Mouse (Mus musculus): ENCODE measurements at regions not wholly inside any gene's neighbourhood (a gene's known extent, or its start where the extent isn't known, plus 50 kb on each side); places are given as distances from the start of the nearest gene placed in this dataset.

DNA sequence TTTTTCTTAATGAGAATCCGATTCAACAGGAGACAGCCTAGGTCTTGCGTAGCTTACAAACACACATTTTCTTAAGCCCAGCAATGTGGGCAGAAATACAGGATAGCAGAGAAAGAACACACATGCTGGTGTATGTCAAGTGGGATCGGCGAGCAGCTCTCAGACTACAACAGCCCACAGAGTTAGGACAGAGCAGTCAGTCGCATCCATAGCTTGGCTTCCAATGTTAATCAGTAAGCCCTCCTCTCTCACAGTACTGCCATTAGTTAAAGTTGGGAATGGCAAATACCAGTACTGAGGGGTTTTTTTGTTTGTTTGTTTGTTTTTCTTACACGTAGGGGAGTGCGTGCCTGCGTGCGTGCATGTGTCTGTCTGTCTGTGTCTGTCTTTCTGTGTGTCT is 212.0 kb upstream of the Jarid2 start:
- Histone ChIP-seq H3K9ac (ENCODE audit: low read length) (no peak overlapping the region), H3K9me3 (ENCODE audit: control insufficient read depth, low read length) (no peaks in the 10 kb centered on the region), H3K27ac (replicated peaks in 1 of 2; ENCODE audit: control insufficient read depth in 1 of 2, insufficient read depth in 1 of 2, low read depth in 2 of 2, low read length in 2 of 2) (no peak overlapping the region), H3K4me2 (ENCODE audit: low read length) (no peak overlapping the region), H3K27me3 (ENCODE audit: control insufficient read depth, insufficient read depth, low read length) (no peaks in the 10 kb centered on the region), H3K36me3 (ENCODE audit: control insufficient read depth, insufficient read depth, low read length) (no peaks in the 10 kb centered on the region), H3K4me1 (ENCODE audit: control insufficient read depth in 2 of 2, insufficient read depth in 2 of 2, low read length in 2 of 2) (peaks cover 0 to 2% of the 10 kb centered on the region in 2 experiments; a peak in 1 of 4 replicates), H3K4me3 (ENCODE audit: control insufficient read depth in 1 of 2, insufficient read depth in 1 of 2, low read depth in 1 of 2, low read length in 2 of 2) (no peak overlapping the region)
- ATAC-seq (ENCODE audit: insufficient number of reproducible peaks, insufficient read depth, low FRiP score, low read depth) = no peak
- 83% methylated on average over 9 of the region's 9 CpGs for WGBS

DNA sequence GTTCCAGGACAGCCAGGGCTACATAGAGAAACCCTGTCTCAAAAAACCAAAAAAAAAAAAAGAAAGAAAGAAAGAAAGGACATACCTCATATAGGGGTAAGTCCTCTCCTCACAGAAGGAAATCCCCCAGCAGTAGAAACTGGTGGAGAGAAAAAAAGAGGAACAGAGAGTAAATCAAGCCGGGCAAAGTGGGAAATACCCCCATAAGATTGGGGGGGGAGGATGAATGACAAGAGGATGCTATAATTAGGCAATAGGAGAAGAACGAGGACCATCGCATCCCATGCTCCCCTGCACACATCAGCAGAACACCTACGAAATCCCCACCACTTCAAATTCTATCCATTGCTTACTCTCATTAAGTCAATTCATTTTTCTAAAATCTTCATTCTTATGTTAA is 211.1 kb upstream of the Jarid2 start:
- Histone ChIP-seq H3K27me3 (ENCODE audit: control insufficient read depth, insufficient read depth, low read length) (no peaks in the 10 kb centered on the region), H3K4me2 (ENCODE audit: low read length) (no peak overlapping the region), H3K4me3 (ENCODE audit: control insufficient read depth in 1 of 2, insufficient read depth in 1 of 2, low read depth in 1 of 2, low read length in 2 of 2) (no peak overlapping the region), H3K27ac (replicated peaks in 1 of 2; ENCODE audit: control insufficient read depth in 1 of 2, insufficient read depth in 1 of 2, low read depth in 2 of 2, low read length in 2 of 2) (no peak overlapping the region), H3K36me3 (ENCODE audit: control insufficient read depth, insufficient read depth, low read length) (no peaks in the 10 kb centered on the region), H3K9me3 (ENCODE audit: control insufficient read depth, low read length) (no peaks in the 10 kb centered on the region), H3K4me1 (ENCODE audit: control insufficient read depth in 2 of 2, insufficient read depth in 2 of 2, low read length in 2 of 2) (peaks cover 0 to 2% of the 10 kb centered on the region in 2 experiments; a peak in 1 of 4 replicates), H3K9ac (ENCODE audit: low read length) (no peak overlapping the region)
- ATAC-seq (ENCODE audit: insufficient number of reproducible peaks, insufficient read depth, low FRiP score, low read depth) = no peak
- WGBS = 81% methylated on average over 4 of the region's 4 CpGs

GRCm38 (mm10) chr13:44523516-44523915 is 205.8 kb upstream of the Jarid2 start:
- Histone ChIP-seq H3K4me1 (ENCODE audit: control insufficient read depth in 2 of 2, insufficient read depth in 2 of 2, low read length in 2 of 2) (no peaks in the 10 kb centered on the region), H3K27ac (replicated peaks in 1 of 2; ENCODE audit: control insufficient read depth in 1 of 2, insufficient read depth in 1 of 2, low read depth in 2 of 2, low read length in 2 of 2) (no peak overlapping the region), H3K36me3 (ENCODE audit: control insufficient read depth, insufficient read depth, low read length) (no peaks in the 10 kb centered on the region), H3K4me2 (ENCODE audit: low read length) (no peak overlapping the region), H3K27me3 (ENCODE audit: control insufficient read depth, insufficient read depth, low read length) (no peaks in the 10 kb centered on the region), H3K4me3 (ENCODE audit: control insufficient read depth in 1 of 2, insufficient read depth in 1 of 2, low read depth in 1 of 2, low read length in 2 of 2) (no peak overlapping the region), H3K9me3 (ENCODE audit: control insufficient read depth, low read length) (no peaks in the 10 kb centered on the region), H3K9ac (ENCODE audit: low read length) (no peak overlapping the region)
- 53% methylated on average over 4 of the region's 4 CpGs for WGBS
- no peak for ATAC-seq (ENCODE audit: insufficient number of reproducible peaks, insufficient read depth, low FRiP score, low read depth)

DNA sequence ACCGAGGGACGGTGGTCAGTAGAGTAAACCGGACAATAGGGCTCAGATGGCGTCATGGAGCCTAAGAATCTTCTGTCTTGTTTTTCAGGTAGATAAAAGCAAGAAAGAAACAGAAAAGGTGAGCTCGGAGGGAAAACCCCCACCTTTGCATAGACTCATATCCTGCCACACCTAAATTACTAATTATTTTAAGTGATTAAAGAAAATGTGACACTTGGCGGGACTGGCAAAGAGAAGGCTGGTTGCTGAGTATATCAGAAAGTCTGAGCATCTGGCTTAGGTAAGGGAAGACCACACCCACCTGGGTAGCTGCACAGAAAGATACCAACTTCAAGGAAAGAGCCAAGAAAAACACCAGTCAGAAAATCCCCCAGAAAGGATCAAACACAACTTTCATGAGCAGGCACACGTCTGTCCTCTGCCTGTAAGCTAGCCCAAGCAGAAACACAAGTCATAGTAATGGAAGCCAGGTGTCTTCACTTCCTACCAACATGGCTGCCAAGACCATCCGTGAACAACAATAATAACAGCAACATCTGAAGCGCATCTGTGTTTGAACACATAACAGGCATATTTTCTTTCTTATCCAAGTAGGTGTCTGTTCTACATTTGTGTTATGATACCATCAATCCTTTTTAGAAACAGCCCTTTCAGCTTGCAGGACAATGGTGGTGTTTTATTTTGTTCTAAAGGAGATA is 198.3 kb upstream of the Jarid2 start:
- no peaks in the 10 kb centered on the region for H3K4me1 ChIP-seq (ENCODE audit: control insufficient read depth in 2 of 2, insufficient read depth in 2 of 2, low read length in 2 of 2)
- ATAC-seq (ENCODE audit: insufficient number of reproducible peaks, insufficient read depth, low FRiP score, low read depth) = no peak
- no peak overlapping the region for H3K9ac ChIP-seq (ENCODE audit: low read length)
- no peaks in the 10 kb centered on the region for H3K36me3 ChIP-seq (ENCODE audit: control insufficient read depth, insufficient read depth, low read length)
- WGBS = 80% methylated on average over 9 of the region's 9 CpGs
- H3K4me3 ChIP-seq (ENCODE audit: control insufficient read depth in 1 of 2, insufficient read depth in 1 of 2, low read depth in 1 of 2, low read length in 2 of 2) = no peak overlapping the region
- no peaks in the 10 kb centered on the region for H3K27me3 ChIP-seq (ENCODE audit: control insufficient read depth, insufficient read depth, low read length)
- no peaks in the 10 kb centered on the region for H3K9me3 ChIP-seq (ENCODE audit: control insufficient read depth, low read length)
- H3K4me2 ChIP-seq (ENCODE audit: low read length) = no peak overlapping the region
- no peak overlapping the region for H3K27ac ChIP-seq (replicated peaks in 1 of 2; ENCODE audit: control insufficient read depth in 1 of 2, insufficient read depth in 1 of 2, low read depth in 2 of 2, low read length in 2 of 2)

- ATAC-seq (ENCODE audit: insufficient number of reproducible peaks, insufficient read depth, low FRiP score, low read depth) = no peak
- no peaks in the 10 kb centered on the region for H3K36me3 ChIP-seq (ENCODE audit: control insufficient read depth, insufficient read depth, low read length)
- H3K4me2 ChIP-seq (ENCODE audit: low read length) = no peak overlapping the region
- H3K27me3 ChIP-seq (ENCODE audit: control insufficient read depth, insufficient read depth, low read length) = no peaks in the 10 kb centered on the region
- H3K9me3 ChIP-seq (ENCODE audit: control insufficient read depth, low read length) = no peaks in the 10 kb centered on the region
- H3K27ac ChIP-seq (replicated peaks in 1 of 2; ENCODE audit: control insufficient read depth in 1 of 2, insufficient read depth in 1 of 2, low read depth in 2 of 2, low read length in 2 of 2) = no peak overlapping the region
- H3K9ac ChIP-seq (ENCODE audit: low read length) = no peak overlapping the region
- H3K4me1 ChIP-seq (ENCODE audit: control insufficient read depth in 2 of 2, insufficient read depth in 2 of 2, low read length in 2 of 2) = no peaks in the 10 kb centered on the region
- no peak overlapping the region for H3K4me3 ChIP-seq (ENCODE audit: control insufficient read depth in 1 of 2, insufficient read depth in 1 of 2, low read depth in 1 of 2, low read length in 2 of 2)
- 80% methylated on average over 11 of the region's 11 CpGs for WGBS
These were observed 196.6 kb upstream of the Jarid2 start for GRCm38 (mm10) chr13:44532631-44533180.

DNA sequence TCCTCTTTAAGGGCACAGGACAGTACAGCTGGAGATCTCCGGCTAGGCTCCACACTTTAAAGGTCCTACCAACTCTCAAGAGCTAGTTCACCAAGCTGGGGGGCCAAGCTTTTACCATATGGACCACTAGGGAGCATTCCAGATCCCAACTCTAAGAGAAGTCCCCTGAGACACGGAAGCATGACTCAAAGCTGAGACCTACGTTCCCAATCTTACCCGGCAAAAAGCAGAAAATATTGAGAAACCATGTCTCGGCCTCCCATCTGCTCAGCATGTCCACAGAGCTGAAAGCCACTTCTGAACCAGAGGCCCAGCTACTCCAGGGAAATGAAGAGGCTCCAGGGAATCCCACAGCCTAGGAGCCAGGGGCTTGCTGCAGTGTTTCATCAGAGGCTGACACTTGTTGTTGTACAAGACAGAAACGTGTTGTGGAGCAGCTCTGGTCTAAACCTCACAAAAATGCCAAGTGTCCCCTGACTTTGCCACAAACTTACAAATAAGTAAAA is 194.6 kb upstream of the Jarid2 start:
- no peak for ATAC-seq (ENCODE audit: insufficient number of reproducible peaks, insufficient read depth, low FRiP score, low read depth)
- Histone ChIP-seq H3K9me3 (ENCODE audit: control insufficient read depth, low read length) (peaks cover 5% of the 10 kb centered on the region; the same call in 1 of the 2 replicates), H3K4me2 (ENCODE audit: low read length) (no peak overlapping the region), H3K4me3 (ENCODE audit: control insufficient read depth in 1 of 2, insufficient read depth in 1 of 2, low read depth in 1 of 2, low read length in 2 of 2) (no peak overlapping the region), H3K27me3 (ENCODE audit: control insufficient read depth, insufficient read depth, low read length) (no peaks in the 10 kb centered on the region), H3K4me1 (ENCODE audit: control insufficient read depth in 2 of 2, insufficient read depth in 2 of 2, low read length in 2 of 2) (no peaks in the 10 kb centered on the region), H3K27ac (replicated peaks in 1 of 2; ENCODE audit: control insufficient read depth in 1 of 2, insufficient read depth in 1 of 2, low read depth in 2 of 2, low read length in 2 of 2) (no peak overlapping the region), H3K36me3 (ENCODE audit: control insufficient read depth, insufficient read depth, low read length) (no peaks in the 10 kb centered on the region), H3K9ac (ENCODE audit: low read length) (no peak overlapping the region)
- WGBS = 84% methylated on average over 6 of the region's 6 CpGs

DNA sequence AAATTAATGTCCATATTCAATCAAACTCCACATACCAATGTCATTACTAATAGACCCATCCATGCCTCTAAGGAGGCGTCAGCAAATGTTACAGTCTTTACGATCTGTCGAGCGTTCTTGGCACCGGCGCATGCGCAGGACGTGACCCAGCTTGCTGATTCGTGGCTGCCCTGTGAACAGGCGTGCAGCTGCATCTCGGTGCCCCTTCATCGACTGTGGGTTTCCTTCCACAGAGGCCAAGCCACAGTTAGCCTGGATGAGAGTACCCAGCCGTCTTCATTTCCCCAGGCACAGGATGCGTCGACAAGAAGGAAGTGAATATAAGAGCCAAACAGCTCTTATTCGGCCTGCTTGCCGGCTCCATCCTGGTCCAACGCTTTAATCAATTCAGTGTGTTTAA is 193.8 kb upstream of the Jarid2 start:
- WGBS = 82% methylated on average over 18 of the region's 18 CpGs
- Histone ChIP-seq H3K27me3 (ENCODE audit: control insufficient read depth, insufficient read depth, low read length) (no peaks in the 10 kb centered on the region), H3K4me3 (ENCODE audit: control insufficient read depth in 1 of 2, insufficient read depth in 1 of 2, low read depth in 1 of 2, low read length in 2 of 2) (no peak overlapping the region), H3K9me3 (ENCODE audit: control insufficient read depth, low read length) (peaks cover 5% of the 10 kb centered on the region; the same call in 1 of the 2 replicates), H3K9ac (ENCODE audit: low read length) (no peak overlapping the region), H3K36me3 (ENCODE audit: control insufficient read depth, insufficient read depth, low read length) (no peaks in the 10 kb centered on the region), H3K4me1 (ENCODE audit: control insufficient read depth in 2 of 2, insufficient read depth in 2 of 2, low read length in 2 of 2) (no peaks in the 10 kb centered on the region), H3K27ac (replicated peaks in 1 of 2; ENCODE audit: control insufficient read depth in 1 of 2, insufficient read depth in 1 of 2, low read depth in 2 of 2, low read length in 2 of 2) (no peak overlapping the region), H3K4me2 (ENCODE audit: low read length) (no peak overlapping the region)
- ATAC-seq (ENCODE audit: insufficient number of reproducible peaks, insufficient read depth, low FRiP score, low read depth) = no peak
